Mouse (Mus musculus): Measurements from ENCODE around the gene Inpp4b. TPM values are rescaled to one million over a fixed set of nuclear protein-coding genes. Genes with fewer than 3 reads are reported as not detected.
"Not testable (repeated sequence)": the region's sequence is repeated elsewhere in the genome, so short reads cannot be mapped to it uniquely, and the experiment has no call there.

The Inpp4b gene
- polyA plus RNA-seq, 1 experiment from 2014 or later: 14.1 TPM

DNA sequence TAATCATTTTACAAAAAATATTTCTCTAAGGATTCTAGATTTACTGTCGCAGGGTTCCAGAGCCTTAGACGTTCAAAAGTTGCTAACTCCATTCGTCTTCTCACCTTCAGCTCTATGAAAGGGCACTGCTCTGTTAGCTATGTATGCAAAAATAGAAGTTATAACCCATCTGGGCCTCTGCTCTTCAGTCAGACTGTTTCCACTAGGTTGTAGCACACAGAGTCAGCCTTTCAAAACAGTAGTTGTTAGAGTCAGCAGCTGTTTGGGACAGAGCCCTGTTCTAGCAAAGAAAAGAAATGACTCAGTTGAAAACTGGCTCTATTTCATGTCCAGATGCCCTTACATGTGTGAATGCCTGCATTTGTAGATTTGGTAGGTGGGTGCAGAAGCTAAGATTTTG lies 442.4 kb downstream of the Inpp4b start:
- H3K27me3 ChIP-seq: no peaks in the 10 kb centered on the region
- 86% methylated on average over 3 of the region's 3 CpGs for WGBS
- H3K4me2 ChIP-seq: no peak overlapping the region
- H3K36me3 ChIP-seq: no peaks in the 10 kb centered on the region
- H3K4me1 ChIP-seq: no peaks in the 10 kb centered on the region
- no peak overlapping the region for H3K27ac ChIP-seq
- no peaks in the 10 kb centered on the region for H3K9me3 ChIP-seq
- no peak for ATAC-seq (ENCODE audit: insufficient number of reproducible peaks, insufficient read depth, low FRiP score, low TSS enrichment, low read depth)
- H3K9ac ChIP-seq: no peak overlapping the region
- H3K4me3 ChIP-seq: no peak overlapping the region

DNA sequence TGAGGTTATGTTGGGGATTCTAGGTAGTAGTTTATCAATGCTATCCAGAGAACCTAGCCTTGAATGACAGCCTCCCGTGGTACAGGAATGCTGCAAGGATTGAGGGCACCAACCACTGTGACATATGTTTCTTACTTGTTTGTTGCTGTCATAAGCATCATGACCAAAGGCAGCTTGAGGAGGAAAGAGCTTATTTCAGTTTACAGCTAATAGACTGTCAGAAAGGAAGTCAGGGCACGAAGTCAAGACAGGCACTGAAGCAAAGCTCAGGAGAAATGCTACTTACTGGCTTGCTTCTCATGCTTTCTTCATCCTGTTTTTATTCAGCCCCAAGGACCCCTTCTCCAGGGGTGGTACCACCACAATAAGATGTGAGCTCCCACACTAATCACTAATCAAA lies 446.1 kb downstream of the Inpp4b start:
- no peaks in the 10 kb centered on the region for H3K27me3 ChIP-seq
- 62% methylated on average over 2 of the region's 2 CpGs for WGBS

DNA sequence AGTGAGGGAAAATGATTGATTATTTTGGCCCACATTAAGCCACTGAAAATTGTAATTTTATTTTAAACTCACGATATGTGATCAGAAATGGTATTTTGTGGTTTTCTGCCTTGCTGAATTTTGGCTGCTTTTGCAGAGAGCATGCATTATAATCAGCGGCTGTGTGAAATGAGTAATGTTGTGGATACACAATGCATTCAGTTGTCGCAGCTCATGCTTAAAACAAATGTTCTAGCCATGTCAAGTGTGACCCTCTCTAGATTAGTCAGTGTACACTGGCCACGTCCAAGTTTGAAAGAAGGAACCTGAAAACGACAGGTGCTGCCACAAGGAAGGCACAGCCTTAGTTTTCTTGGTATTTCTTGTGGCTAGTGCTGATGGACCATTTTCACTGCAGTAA lies 450.3 kb downstream of the Inpp4b start:
- no peak overlapping the region for H3K27ac ChIP-seq
- H3K9me3 ChIP-seq: no peaks in the 10 kb centered on the region
- H3K4me1 ChIP-seq: no peaks in the 10 kb centered on the region
- H3K36me3 ChIP-seq: no peaks in the 10 kb centered on the region
- H3K27me3 ChIP-seq: no peaks in the 10 kb centered on the region
- H3K4me3 ChIP-seq: no peak overlapping the region
- no peak overlapping the region for H3K4me2 ChIP-seq
- no peak for ATAC-seq (ENCODE audit: insufficient number of reproducible peaks, insufficient read depth, low FRiP score, low TSS enrichment, low read depth)
- 70% methylated on average over 5 of the region's 5 CpGs for WGBS
- H3K9ac ChIP-seq: no peak overlapping the region

More for the DNA sequence above, 446.1 kb downstream of the Inpp4b start:
- Histone ChIP-seq H3K27ac (no peak overlapping the region), H3K9ac (no peak overlapping the region), H3K4me2 (no peak overlapping the region), H3K36me3 (no peaks in the 10 kb centered on the region), H3K4me3 (no peak overlapping the region), H3K4me1 (no peaks in the 10 kb centered on the region), H3K9me3 (no peaks in the 10 kb centered on the region)
- ATAC-seq (ENCODE audit: insufficient number of reproducible peaks, insufficient read depth, low FRiP score, low TSS enrichment, low read depth): no peak

DNA sequence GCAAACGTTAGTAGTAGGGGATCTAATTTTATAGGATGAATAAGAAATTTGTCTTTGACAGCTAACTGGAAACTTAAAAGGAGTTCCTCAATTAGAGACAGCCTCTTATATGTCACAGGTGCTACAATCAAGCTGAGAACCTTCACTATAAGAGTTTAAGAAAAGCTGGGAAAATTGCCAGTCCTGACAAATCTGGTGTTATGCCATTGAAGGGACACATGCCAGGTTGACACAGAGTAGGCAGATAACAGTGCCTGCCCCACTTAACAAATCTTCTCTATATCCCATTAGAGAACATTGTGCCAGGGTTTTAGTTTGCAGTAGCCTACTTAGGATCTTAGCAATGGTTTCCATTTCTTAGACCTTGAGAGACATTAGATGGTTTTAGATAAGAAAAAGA lies 456.1 kb downstream of the Inpp4b start:
- H3K4me3 ChIP-seq: no peak overlapping the region
- H3K27ac ChIP-seq: no peak overlapping the region
- no peaks in the 10 kb centered on the region for H3K9me3 ChIP-seq
- 63% methylated on average over 1 of the region's 1 CpGs for WGBS
- no peaks in the 10 kb centered on the region for H3K36me3 ChIP-seq
- H3K27me3 ChIP-seq: no peaks in the 10 kb centered on the region
- ATAC-seq (ENCODE audit: insufficient number of reproducible peaks, insufficient read depth, low FRiP score, low TSS enrichment, low read depth): no peak
- no peak overlapping the region for H3K4me2 ChIP-seq
- H3K4me1 ChIP-seq: no peaks in the 10 kb centered on the region; the same call in 1 of the 2 replicates
- H3K9ac ChIP-seq: no peak overlapping the region

DNA sequence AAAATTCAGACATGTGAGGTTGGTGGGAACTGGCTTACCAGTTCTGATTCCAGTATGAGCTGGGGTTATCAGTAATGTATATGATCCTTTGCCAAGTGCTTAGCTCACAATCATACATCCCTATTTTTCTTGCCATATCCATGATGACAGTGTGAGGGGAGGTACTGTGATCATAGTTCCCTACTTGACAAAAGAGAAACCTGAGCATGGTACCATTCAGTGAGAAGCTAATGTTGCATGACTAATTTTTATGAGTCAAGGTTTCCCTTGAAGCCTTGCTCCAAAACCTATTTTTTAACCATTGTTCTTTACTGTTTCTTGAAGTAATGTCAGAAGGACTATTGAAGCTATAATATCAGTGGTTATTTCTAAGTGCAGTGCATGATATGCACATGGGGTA lies 458.4 kb downstream of the Inpp4b start:
- Histone ChIP-seq H3K27me3 (no peaks in the 10 kb centered on the region), H3K4me1 (no peaks in the 10 kb centered on the region; the same call in 1 of the 2 replicates), H3K9me3 (no peaks in the 10 kb centered on the region), H3K4me2 (no peak overlapping the region), H3K4me3 (no peak overlapping the region), H3K9ac (no peak overlapping the region), H3K36me3 (no peaks in the 10 kb centered on the region), H3K27ac (no peak overlapping the region)
- ATAC-seq (ENCODE audit: insufficient number of reproducible peaks, insufficient read depth, low FRiP score, low TSS enrichment, low read depth): no peak

DNA sequence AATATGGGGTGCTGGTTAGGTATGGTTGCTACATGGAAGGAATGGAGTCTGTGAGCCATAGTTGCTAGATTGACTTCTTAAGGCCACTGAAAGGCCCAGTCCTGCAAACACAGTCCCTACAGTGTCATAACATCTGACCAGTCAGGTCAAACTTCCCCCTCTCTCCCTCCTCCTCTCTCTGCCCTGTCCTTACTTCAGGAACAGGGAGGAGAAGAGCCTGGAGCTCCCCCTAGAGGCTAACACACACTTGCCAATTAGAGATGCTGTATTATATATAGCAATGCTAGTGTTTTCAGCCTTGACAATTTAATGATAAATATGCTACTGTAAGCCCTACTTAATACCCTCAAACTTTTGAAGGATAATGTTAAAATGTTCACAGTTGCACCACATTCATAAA lies 464.4 kb downstream of the Inpp4b start:
- ATAC-seq (ENCODE audit: insufficient number of reproducible peaks, insufficient read depth, low FRiP score, low TSS enrichment, low read depth): no peak
- peaks cover 4% of the 10 kb centered on the region; the same call in 1 of the 2 replicates for H3K4me1 ChIP-seq
- no peak overlapping the region for H3K4me2 ChIP-seq
- no peaks in the 10 kb centered on the region for H3K27me3 ChIP-seq
- H3K4me3 ChIP-seq: no peak overlapping the region
- no peak overlapping the region for H3K9ac ChIP-seq
- H3K36me3 ChIP-seq: no peaks in the 10 kb centered on the region
- H3K27ac ChIP-seq: no peak overlapping the region
- H3K9me3 ChIP-seq: no peaks in the 10 kb centered on the region

DNA sequence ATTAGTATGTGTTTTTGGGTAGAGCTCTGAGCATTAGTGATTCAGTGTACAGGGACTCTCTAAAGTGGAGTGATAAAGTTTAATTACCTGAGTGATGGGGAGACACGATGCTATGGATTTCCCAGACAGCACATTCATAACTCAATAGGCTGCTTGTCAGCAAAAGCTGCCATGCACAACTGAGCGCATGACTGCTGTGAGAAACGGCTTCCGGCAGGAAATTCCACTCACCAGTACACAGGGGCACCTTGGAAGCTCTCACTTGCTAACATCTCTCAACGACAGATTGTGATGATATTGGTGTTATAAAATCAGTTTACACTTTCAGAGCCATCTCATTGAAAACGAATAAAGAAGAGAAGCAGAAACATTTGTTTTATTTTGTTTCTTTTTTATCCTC lies 465.2 kb downstream of the Inpp4b start:
- H3K9me3 ChIP-seq: no peaks in the 10 kb centered on the region
- H3K36me3 ChIP-seq: no peaks in the 10 kb centered on the region
- no peak overlapping the region for H3K4me2 ChIP-seq
- no peaks in the 10 kb centered on the region for H3K27me3 ChIP-seq
- no peak for ATAC-seq (ENCODE audit: insufficient number of reproducible peaks, insufficient read depth, low FRiP score, low TSS enrichment, low read depth)
- H3K4me3 ChIP-seq: no peak overlapping the region
- WGBS: 65% methylated on average over 6 of the region's 6 CpGs
- H3K9ac ChIP-seq: no peak overlapping the region
- H3K27ac ChIP-seq: no peak overlapping the region
- peaks cover 10% of the 10 kb centered on the region for H3K4me1 ChIP-seq

DNA sequence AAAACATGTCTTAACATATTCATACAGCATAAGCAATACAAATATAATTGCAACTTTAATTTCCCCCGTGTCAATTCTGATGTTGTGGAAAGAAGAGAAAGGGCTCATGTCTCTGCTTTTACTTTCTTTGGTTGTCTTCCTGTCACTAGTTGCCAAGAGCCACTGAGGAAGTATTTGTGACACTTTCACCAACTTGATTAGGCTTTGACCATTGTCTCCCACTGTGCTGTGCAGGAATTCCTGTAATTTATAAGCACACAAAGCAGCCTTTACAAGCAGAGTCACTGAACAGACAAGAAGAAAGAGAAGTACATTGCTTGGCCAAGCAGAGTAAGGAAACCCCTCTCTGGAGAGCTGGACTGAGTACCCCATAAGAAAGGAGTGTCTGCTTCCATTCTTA lies 466.1 kb downstream of the Inpp4b start:
- Histone ChIP-seq H3K27me3 (no peaks in the 10 kb centered on the region), H3K36me3 (no peaks in the 10 kb centered on the region), H3K9me3 (no peaks in the 10 kb centered on the region), H3K27ac (no peak overlapping the region), H3K9ac (no peak overlapping the region), H3K4me1 (peaks cover 10% of the 10 kb centered on the region), H3K4me3 (no peak overlapping the region), H3K4me2 (no peak overlapping the region)
- 73% methylated on average over 1 of the region's 1 CpGs for WGBS
- no peak for ATAC-seq (ENCODE audit: insufficient number of reproducible peaks, insufficient read depth, low FRiP score, low TSS enrichment, low read depth)

DNA sequence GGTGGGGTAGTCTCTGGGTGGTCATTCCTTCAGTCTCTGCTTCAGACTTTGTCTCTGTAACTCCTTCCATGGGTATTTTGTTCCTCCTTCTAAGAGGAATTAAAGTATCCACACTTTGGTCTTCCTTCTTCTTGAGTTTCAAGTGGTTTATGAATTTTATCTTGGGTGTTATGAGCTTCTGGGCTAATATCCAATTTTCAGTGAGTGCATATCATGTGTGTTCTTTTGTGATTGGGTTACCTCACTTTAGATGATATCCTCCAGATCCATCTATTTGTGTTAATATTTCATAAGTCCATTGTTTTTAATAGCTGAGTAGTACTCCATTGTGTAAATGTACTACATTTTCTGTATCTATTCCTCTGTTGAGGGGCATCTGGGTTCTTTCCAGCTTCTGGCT lies 467.1 kb downstream of the Inpp4b start:
- H3K27me3 ChIP-seq; H3K9ac ChIP-seq; H3K4me2 ChIP-seq; H3K9me3 ChIP-seq; ATAC-seq (ENCODE audit: insufficient number of reproducible peaks, insufficient read depth, low FRiP score, low TSS enrichment, low read depth); H3K36me3 ChIP-seq; H3K27ac ChIP-seq; H3K4me3 ChIP-seq: not testable (repeated sequence)
- peaks cover 10% of the 10 kb centered on the region for H3K4me1 ChIP-seq

DNA sequence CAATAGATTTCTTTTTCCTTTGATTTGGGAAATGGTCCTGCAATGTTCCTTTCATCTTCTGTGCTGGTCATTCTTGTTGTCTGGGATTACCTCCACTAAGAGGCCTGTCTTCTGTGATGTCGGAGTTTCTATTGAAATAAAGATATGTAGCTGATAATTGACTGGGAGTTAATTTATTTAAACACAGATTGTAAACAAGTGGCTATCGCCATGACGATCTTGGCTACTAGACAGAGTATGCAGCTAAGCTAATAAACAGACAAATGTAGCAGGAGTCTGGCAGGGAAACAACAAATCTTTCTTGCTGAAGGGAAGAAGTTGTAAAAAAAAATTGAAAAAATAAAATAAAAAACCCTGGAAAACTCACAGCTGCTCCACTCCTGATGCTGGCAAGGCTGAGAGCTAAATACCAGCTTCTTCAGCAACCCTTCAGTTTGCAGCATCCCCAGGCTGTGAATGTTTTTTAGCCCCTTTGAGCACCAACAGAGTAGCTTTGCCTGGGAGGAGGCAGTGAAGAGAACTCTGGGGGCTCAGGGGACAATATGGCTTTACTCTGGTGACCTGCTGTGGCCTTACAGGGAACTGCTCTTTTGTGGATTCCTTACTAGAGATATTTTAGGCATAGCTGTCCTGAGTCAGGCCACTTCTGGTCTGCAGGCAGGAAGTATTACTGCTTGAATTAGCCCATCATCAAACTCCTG lies 469.8 kb downstream of the Inpp4b start:
- Histone ChIP-seq H3K27me3 (no peaks in the 10 kb centered on the region), H3K9ac (no peak overlapping the region), H3K4me1 (peaks cover 10% of the 10 kb centered on the region), H3K9me3 (no peaks in the 10 kb centered on the region), H3K4me2 (no peak overlapping the region), H3K4me3 (no peak overlapping the region), H3K36me3 (no peaks in the 10 kb centered on the region), H3K27ac (no peak overlapping the region)
- 36% methylated on average over 3 of the region's 3 CpGs for WGBS
- no peak for ATAC-seq (ENCODE audit: insufficient number of reproducible peaks, insufficient read depth, low FRiP score, low TSS enrichment, low read depth)

DNA sequence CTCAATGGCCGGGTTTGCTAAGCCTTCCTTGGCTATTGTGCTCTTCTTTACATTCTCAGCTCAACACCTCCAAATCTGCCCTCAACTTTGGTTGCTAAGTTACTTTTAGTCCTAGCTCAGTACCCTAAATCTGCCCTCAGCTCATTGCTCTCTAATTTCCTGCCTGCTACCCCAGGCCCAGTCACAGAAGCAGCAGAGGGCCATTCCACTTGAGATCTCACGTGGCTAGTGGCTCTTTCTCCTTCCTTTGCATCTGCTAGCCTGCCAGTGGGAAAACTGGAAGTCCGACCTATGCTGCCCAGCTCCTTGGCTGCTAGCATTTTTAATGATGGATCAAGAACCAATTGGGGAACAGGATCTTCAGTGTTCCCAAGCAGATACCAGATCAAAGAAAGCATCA lies 472.4 kb downstream of the Inpp4b start:
- H3K4me2 ChIP-seq: no peak overlapping the region
- WGBS: 34% methylated on average over 3 of the region's 3 CpGs
- H3K4me1 ChIP-seq: peaks cover 10% of the 10 kb centered on the region
- no peak overlapping the region for H3K27ac ChIP-seq
- no peaks in the 10 kb centered on the region for H3K9me3 ChIP-seq
- ATAC-seq (ENCODE audit: insufficient number of reproducible peaks, insufficient read depth, low FRiP score, low TSS enrichment, low read depth): no peak
- H3K27me3 ChIP-seq: no peaks in the 10 kb centered on the region
- H3K4me3 ChIP-seq: no peak overlapping the region
- no peak overlapping the region for H3K9ac ChIP-seq
- H3K36me3 ChIP-seq: no peaks in the 10 kb centered on the region

DNA sequence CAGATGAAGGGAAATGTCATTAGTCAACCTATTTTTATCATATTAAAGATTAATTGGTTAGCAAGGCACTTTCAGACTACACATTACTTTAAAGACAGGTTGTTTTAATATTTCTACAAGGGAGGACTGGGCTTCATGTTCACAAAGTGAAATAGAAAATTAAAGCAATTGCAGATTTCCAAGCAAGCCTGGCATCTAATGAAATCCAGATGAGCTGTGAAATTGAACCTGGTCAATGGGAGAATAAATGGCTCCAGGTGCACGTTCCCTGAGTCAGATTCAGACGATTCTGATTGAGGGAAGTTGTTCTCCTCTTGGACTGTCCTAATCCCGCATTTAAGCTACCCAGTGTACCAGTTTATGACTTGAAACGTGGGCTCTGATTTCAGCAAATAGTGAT lies 473.2 kb downstream of the Inpp4b start:
- no peak overlapping the region for H3K4me3 ChIP-seq
- no peaks in the 10 kb centered on the region for H3K27me3 ChIP-seq
- H3K36me3 ChIP-seq: no peaks in the 10 kb centered on the region
- H3K9ac ChIP-seq: no peak overlapping the region
- no peaks in the 10 kb centered on the region for H3K9me3 ChIP-seq
- no peak overlapping the region for H3K27ac ChIP-seq
- ATAC-seq (ENCODE audit: insufficient number of reproducible peaks, insufficient read depth, low FRiP score, low TSS enrichment, low read depth): no peak
- 21% methylated on average over 4 of the region's 4 CpGs for WGBS
- H3K4me2 ChIP-seq: no peak overlapping the region
- H3K4me1 ChIP-seq: peaks cover 10% of the 10 kb centered on the region

DNA sequence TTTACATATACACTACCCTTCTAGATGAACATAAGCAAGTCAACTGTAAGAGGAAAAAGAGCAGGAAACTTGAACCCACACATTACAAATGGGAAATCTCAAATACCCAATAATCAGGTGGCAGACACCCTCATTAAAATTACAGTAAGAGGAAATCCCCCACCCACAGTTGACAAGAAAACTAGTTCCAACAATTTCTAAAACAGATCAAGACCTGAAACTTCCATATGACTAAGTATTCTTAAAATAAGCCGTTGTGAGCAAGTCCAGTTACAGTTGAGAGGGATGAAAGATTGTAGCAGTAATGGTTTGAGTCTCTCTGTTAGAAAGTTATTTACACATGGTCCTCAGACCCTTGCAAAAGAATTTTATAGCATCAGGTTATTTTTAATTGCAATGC lies 480.8 kb downstream of the Inpp4b start:
- 81% methylated on average over 1 of the region's 1 CpGs for WGBS
- Histone ChIP-seq H3K4me1 (no peaks in the 10 kb centered on the region), H3K4me2 (no peak overlapping the region)

More for the DNA sequence above, 480.8 kb downstream of the Inpp4b start:
- Histone ChIP-seq H3K9me3 (no peaks in the 10 kb centered on the region), H3K9ac (no peak overlapping the region), H3K4me3 (no peak overlapping the region), H3K27ac (no peak overlapping the region), H3K36me3 (no peaks in the 10 kb centered on the region), H3K27me3 (no peaks in the 10 kb centered on the region)
- no peak for ATAC-seq (ENCODE audit: insufficient number of reproducible peaks, insufficient read depth, low FRiP score, low TSS enrichment, low read depth)
